Mouse (Mus musculus) stomach, postnatal 0 days (tissue): Measurements from ENCODE around the gene Crispld2.

Experiments used
- CTCF ChIP-seq: IDR thresholded peaks from 2 replicates; pipeline ENCODE4 v1.5.1; 2016; ENCODE audit warnings: antibody characterized with exemption, low read depth, mild to moderate bottlenecking, moderate library complexity
- EP300 ChIP-seq: optimal IDR thresholded peaks from 2 replicates; pipeline ENCODE3; 2016; ENCODE audit warnings: antibody characterized with exemption

DNA sequence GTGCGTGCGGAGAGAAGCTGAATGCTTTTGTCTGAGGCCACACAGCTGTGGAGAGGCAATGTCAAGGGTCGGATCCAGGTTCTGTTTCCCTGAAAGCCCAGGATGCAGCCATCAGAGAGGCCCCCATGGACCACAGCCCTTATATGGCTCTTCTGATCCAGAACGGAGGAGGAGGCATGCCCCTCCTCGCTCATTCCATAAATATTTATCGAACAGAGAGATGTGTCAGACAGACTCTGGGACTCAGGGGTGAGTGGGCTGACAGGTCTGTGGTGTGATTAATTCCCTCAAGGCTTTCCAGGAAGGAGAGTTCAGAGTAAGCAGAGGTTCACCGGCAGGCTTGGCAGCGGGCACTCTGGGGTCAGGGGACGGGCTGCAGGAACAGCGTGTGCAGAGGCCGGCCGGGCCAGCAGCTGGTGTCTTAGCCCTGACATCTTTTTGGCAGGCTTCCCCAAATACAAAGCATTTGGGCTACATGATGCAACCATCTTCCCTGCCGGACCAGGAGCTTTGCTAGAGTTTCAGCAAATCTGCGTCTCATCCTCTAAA lies 12.0 kb downstream of the Crispld2 start:
- no peak for TF ChIP-seq CTCF
- TF ChIP-seq EP300 = peak; percentile 89
